Mouse (Mus musculus) cerebellum, postnatal 14 days (tissue): ENCODE data around the gene Hadh.

ENCODE experiments used
- DNase-seq, 2 experiments: peaks; one replicate each; pipeline ENCODE4 v3.0.0; 2021; ENCODE audit warnings: mixed read lengths in 2 of 2

The Hadh gene

GRCm38 (mm10) chr3:131266366-131267050 lies 5.4 kb downstream of the Hadh start:
- no peak for DNase-seq

- no peak for DNase-seq
Observed at GRCm38 (mm10) chr3:131265516-131265915, 6.4 kb downstream of the Hadh start.

- DNase-seq, result no peak
Observed at GRCm38 (mm10) chr3:131263766-131264486, 8.0 kb downstream of the Hadh start.

- DNase-seq, result no peak
Observed at GRCm38 (mm10) chr3:131260418-131260817, 11.5 kb downstream of the Hadh start.

- no peak for DNase-seq
Observed at GRCm38 (mm10) chr3:131259392-131259965, 12.4 kb downstream of the Hadh start.

- no peak for DNase-seq
Observed at GRCm38 (mm10) chr3:131258921-131259320, 13.0 kb downstream of the Hadh start.

GRCm38 (mm10) chr3:131255399-131255981 lies 16.4 kb downstream of the Hadh start:
- DNase-seq, result no peak

- DNase-seq, result no peak
Observed at GRCm38 (mm10) chr3:131254991-131255390, 16.9 kb downstream of the Hadh start.

GRCm38 (mm10) chr3:131251601-131252000 lies 20.3 kb downstream of the Hadh start:
- DNase-seq, result no peak

GRCm38 (mm10) chr3:131250978-131251377 lies 20.9 kb downstream of the Hadh start:
- no peak for DNase-seq

GRCm38 (mm10) chr3:131250283-131250682 lies 21.6 kb downstream of the Hadh start:
- no peak for DNase-seq

GRCm38 (mm10) chr3:131248444-131248843 lies 23.5 kb downstream of the Hadh start:
- DNase-seq, result no peak

GRCm38 (mm10) chr3:131247851-131248250 lies 24.1 kb downstream of the Hadh start:
- DNase-seq, result no peak

- no peak for DNase-seq
Observed at GRCm38 (mm10) chr3:131247447-131247846, 24.5 kb downstream of the Hadh start.

- DNase-seq, result no peak
Observed at GRCm38 (mm10) chr3:131246579-131247046, 25.3 kb downstream of the Hadh start.

- DNase-seq, result peak; percentile 79 to 83
Observed at GRCm38 (mm10) chr3:131245766-131246578, 25.9 kb downstream of the Hadh start.

- peak; percentile 92 to 94 for DNase-seq
Observed at GRCm38 (mm10) chr3:131237785-131238633, 33.9 kb downstream of the Hadh start.

- no peak for DNase-seq
Observed at GRCm38 (mm10) chr3:131237061-131237460, 34.8 kb downstream of the Hadh start.

- DNase-seq, result no peak
Observed at GRCm38 (mm10) chr3:131228083-131228482, 43.8 kb downstream of the Hadh start.

- no peak for DNase-seq
Observed at GRCm38 (mm10) chr3:131218636-131219390, 53.1 kb downstream of the Hadh start.

- DNase-seq, result peak; percentile 23 to 38
Observed at GRCm38 (mm10) chr3:131214841-131215240, 57.1 kb downstream of the Hadh start.
